Mouse (Mus musculus): ENCODE results near the gene Nfatc2ip.

GRCm38 (mm10) chr7:126357838-126358237, 38.7 kb downstream of the Nfatc2ip start:
- TF ChIP-seq CTCF (IDR thresholded peaks at IDR 0.05; ENCODE audit: low read depth, low read length) (no peak), POLR2A (IDR thresholded peaks at IDR 0.05; ENCODE audit: extremely low read depth, insufficient read depth, low read length) (no peak)
